Mouse (Mus musculus) urinary bladder, postnatal 4 days (tissue): ENCODE data around the gene Scn3b.
A peak's percentile ranks its signal among the peaks of the same experiment; 100 is the strongest.

Experiments used
- DNase-seq, 2 experiments: peaks; one replicate each; pipeline ENCODE4 v3.0.0; 2021 to 2022; ENCODE audit warnings: low spot score in 2 of 2

Scn3b gene

GRCm38 (mm10) chr9:40269103-40269861 lies at the start of gene Scn3b:
Gene Scn3b, plus strand, starts transcription at chr9:40269217.
- DNase-seq, result peak; percentile 71 to 74

- DNase-seq, result no peak
These were observed 44.7 kb upstream of the Scn3b start for GRCm38 (mm10) chr9:40224289-40224688.

- DNase-seq, result no peak
These were observed 40.9 kb upstream of the Scn3b start for GRCm38 (mm10) chr9:40227874-40228789.

- no peak for DNase-seq
These were observed 40.1 kb upstream of the Scn3b start for GRCm38 (mm10) chr9:40228804-40229331.

GRCm38 (mm10) chr9:40229479-40229878 lies 39.5 kb upstream of the Scn3b start:
- no peak for DNase-seq

- DNase-seq, result no peak
These were observed 38.0 kb upstream of the Scn3b start for GRCm38 (mm10) chr9:40231019-40231418.

- DNase-seq, result no peak
These were observed 34.6 kb upstream of the Scn3b start for GRCm38 (mm10) chr9:40234233-40235072.

- DNase-seq, result no peak
These were observed 33.8 kb upstream of the Scn3b start for GRCm38 (mm10) chr9:40235220-40235619.

GRCm38 (mm10) chr9:40239749-40240148 lies 29.3 kb upstream of the Scn3b start:
- DNase-seq, result no peak

GRCm38 (mm10) chr9:40240311-40240710 lies 28.7 kb upstream of the Scn3b start:
- no peak for DNase-seq

- DNase-seq, result peak; percentile 28 to 61
These were observed 27.7 kb upstream of the Scn3b start for GRCm38 (mm10) chr9:40241223-40241801.

- DNase-seq, result no peak
These were observed 26.8 kb upstream of the Scn3b start for GRCm38 (mm10) chr9:40241951-40242888.

GRCm38 (mm10) chr9:40245466-40245865 lies 23.6 kb upstream of the Scn3b start:
- no peak for DNase-seq

- DNase-seq, result no peak
These were observed 22.9 kb upstream of the Scn3b start for GRCm38 (mm10) chr9:40245974-40246665.

- DNase-seq, result no peak
These were observed 22.3 kb upstream of the Scn3b start for GRCm38 (mm10) chr9:40246702-40247101.

GRCm38 (mm10) chr9:40249106-40249505 lies 19.9 kb upstream of the Scn3b start:
- no peak for DNase-seq

- DNase-seq, result no peak
These were observed 16.6 kb upstream of the Scn3b start for GRCm38 (mm10) chr9:40252459-40252858.

- no peak for DNase-seq
These were observed 5.1 kb upstream of the Scn3b start for GRCm38 (mm10) chr9:40263874-40264273.

GRCm38 (mm10) chr9:40268040-40268747 lies 823 bp upstream of the Scn3b start:
- DNase-seq, result no peak
